Mouse (Mus musculus): ENCODE measurements at regions not wholly inside any gene's neighbourhood (a gene's known extent, or its start where the extent isn't known, plus 50 kb on each side); places are given as distances from the start of the nearest gene placed in this dataset.
A peak's percentile ranks its signal among the peaks of the same experiment; 100 is the strongest.

GRCm38 (mm10) chr15:88036146-88037000 is 492.3 kb downstream of the Fam19a5 start:
- no peak for DNase-seq (ENCODE audit: low read depth)

- no peak for DNase-seq (ENCODE audit: low read depth)
These were observed 493.5 kb downstream of the Fam19a5 start for GRCm38 (mm10) chr15:88037606-88038005.

GRCm38 (mm10) chr15:88042821-88043220 is 498.7 kb downstream of the Fam19a5 start:
- DNase-seq (ENCODE audit: low read depth), result no peak

DNA sequence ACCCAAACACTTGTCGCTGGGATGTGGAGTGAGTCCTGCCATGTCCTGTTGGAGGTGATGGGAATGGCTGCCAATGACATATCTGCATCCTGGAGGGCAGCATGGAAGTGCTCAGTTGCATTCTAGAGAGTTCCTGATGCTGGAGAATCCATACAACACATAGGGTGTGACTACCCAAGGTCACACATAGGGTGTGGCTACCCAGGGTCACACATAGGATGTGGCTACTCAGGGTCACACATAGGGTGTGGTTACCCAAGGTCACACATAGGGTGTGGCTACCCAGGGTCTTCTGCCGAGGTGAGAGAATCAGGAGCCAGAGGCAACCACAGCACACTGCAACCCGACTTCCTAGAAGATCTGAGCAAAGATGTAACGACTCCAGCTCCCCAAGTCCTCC is 514.0 kb downstream of the Fam19a5 start:
- DNase-seq (ENCODE audit: low read depth), result no peak

DNA sequence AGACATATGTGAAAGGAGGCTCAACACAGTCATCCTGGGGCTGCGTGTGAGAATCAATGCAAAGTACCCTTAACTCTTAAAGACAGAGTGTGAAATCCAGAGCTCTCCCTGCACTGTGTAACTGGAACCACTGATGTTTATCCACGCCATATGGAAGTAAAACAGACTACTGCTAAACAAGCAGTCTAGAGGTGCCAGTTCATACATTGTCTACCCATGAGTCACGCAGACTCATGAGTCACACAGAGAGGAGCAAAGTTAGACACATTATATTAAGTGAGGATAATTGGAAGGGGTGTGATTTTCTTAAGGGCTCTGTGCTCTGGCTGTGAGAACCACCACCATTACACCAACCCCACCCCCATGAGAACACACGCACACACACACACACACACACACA is 516.8 kb downstream of the Fam19a5 start:
- DNase-seq (ENCODE audit: low read depth), result no peak

GRCm38 (mm10) chr15:88063041-88063440 is 518.9 kb downstream of the Fam19a5 start:
- DNase-seq (ENCODE audit: low read depth), result no peak

DNA sequence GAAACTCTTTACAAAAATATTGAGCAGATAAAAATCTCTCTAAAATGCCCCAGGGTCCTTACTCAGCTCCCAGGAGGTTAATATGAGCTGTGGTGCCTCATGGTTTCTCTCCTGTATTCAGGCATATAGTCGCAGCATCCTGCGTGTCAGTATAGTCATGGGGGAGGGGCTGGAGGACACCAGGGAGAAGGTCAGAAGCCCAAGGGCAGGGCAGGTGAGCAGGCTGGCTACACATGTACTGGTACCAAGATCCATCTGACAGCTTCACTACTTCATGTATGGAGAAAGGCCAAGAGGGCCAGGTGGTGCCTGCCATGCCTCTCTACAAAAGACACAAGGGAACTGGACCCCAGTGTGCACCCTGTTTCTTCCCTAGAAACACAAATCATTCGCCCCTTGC is 524.4 kb downstream of the Fam19a5 start:
- no peak for DNase-seq (ENCODE audit: low read depth)

- DNase-seq (ENCODE audit: low read depth), result no peak
These were observed 527.4 kb upstream of the Zdhhc25 start for GRCm38 (mm10) chr15:88072676-88073075.

- no peak for DNase-seq (ENCODE audit: low read depth)
These were observed 516.2 kb upstream of the Zdhhc25 start for GRCm38 (mm10) chr15:88083911-88084310.

DNA sequence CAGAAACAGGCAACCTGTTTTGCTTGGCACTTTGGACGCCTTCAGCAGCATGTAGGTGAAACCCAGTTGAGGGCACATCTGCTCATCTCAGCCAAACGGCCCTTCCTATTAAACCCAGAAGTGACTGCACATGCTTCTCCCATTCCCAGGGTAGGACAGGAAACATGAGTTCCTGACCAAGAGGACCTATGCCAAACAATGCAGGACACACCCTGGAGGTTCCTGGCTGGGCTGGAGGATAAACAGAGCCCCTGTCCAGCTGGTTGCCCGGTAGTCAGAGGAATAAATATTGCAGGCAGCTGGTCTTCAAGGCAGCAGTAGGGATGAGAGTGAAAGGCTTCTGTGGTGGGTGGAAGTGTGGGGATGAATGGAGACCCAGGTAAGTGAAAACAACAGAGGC is 514.5 kb upstream of the Zdhhc25 start:
- no peak for DNase-seq (ENCODE audit: low read depth)

DNA sequence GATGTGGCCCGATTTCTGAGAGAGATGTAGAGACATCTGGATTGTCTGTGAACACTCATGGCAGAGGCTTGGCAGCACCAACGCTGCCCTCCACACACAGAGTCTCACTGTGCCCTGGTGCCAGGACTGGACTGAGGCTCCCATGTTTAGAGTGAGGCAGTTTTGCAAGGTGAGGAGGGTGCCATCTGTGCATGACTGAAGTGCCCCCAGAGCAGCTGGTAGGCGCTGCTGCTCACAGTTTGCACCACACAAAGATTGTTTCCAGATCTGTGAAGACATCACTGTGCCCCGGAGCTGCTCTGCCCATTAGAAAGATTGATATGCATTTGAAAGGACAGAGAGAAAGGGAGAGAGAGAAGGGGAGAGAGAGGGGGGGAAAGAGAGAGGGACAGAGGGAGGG is 510.6 kb upstream of the Zdhhc25 start:
- no peak for DNase-seq (ENCODE audit: low read depth)

- DNase-seq (ENCODE audit: low read depth), result peak; percentile 2
These were observed 508.7 kb upstream of the Zdhhc25 start for GRCm38 (mm10) chr15:88091390-88091789.

- no peak for DNase-seq (ENCODE audit: low read depth)
These were observed 479.7 kb upstream of the Zdhhc25 start for GRCm38 (mm10) chr15:88120376-88120775.

GRCm38 (mm10) chr15:88123907-88124523 is 476.1 kb upstream of the Zdhhc25 start:
- no peak for DNase-seq (ENCODE audit: low read depth)

- DNase-seq (ENCODE audit: low read depth), result no peak
These were observed 454.0 kb upstream of the Zdhhc25 start for GRCm38 (mm10) chr15:88146118-88146517.

- DNase-seq (ENCODE audit: low read depth), result no peak
These were observed 448.9 kb upstream of the Zdhhc25 start for GRCm38 (mm10) chr15:88151199-88151598.

DNA sequence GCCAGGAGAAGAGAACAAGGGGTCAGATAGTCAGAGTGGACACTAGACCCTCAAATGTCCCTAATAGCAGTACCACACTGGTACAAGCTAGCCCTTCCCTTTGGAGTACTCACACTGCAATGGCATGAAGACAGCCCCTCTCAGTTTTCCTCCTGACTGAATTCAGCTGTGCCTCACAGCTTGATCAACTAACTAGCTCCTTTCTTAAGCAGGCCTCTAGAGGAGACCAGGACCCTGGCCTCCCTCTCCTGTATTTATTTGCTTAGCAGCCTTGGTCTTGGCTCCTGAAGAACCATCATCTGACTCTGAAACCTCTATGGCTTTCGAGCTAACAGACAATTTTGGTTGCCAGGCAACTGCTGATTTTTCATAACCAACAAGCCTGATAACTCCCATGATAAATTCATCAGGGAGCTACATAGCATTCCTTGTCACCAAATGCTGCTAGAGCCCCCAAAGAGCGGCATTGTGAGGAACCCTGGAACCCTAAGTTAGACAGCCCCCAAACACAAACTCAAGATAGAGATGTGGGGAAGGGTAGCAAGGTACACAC is 440.4 kb upstream of the Zdhhc25 start:
- no peak for DNase-seq (ENCODE audit: low read depth)

- no peak for DNase-seq (ENCODE audit: low read depth)
These were observed 439.8 kb upstream of the Zdhhc25 start for GRCm38 (mm10) chr15:88160291-88160690.

- no peak for DNase-seq (ENCODE audit: low read depth)
These were observed 436.7 kb upstream of the Zdhhc25 start for GRCm38 (mm10) chr15:88163438-88163837.

DNA sequence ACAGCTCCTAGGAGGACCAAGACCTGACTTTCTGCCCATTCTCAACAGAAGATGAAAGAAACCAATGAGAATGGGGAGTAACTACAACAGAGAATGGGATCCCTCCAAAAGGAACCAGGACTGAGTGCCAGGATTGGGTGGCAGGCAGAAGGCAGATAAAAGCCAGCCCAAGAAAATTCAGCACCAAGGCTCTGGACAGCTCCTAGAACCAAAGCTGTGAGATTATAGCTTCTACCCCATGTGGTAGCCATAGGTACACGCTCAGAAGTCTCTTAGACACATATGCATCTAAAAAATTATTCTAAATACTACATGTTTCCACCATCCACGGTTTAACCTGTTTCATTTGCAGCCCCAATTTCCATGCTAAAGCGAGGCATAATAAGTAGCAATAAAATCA is 425.8 kb upstream of the Zdhhc25 start:
- DNase-seq (ENCODE audit: low read depth), result no peak

DNA sequence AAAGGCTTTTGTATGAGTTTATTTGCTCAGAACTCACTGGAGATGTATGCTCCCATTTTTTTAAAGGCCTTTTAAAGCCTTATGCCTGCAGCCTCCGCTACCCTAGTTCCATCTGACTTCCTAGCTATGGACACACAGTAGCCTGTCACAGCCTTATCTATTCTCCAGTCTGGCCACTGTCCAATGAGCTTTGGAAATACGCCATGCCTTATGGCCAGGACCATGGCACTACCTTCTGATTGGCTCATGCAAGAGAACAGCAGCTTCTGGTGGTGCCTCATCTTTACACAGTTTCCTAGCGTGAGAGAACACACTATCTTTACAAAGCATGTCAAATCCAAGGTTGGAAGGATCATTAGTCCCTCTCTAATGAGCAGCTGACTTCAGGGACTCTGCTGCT is 424.1 kb upstream of the Zdhhc25 start:
- no peak for DNase-seq (ENCODE audit: low read depth)

GRCm38 (mm10) chr15:88196539-88196938 is 403.6 kb upstream of the Zdhhc25 start:
- no peak for DNase-seq (ENCODE audit: low read depth)

GRCm38 (mm10) chr15:88202736-88203135 is 397.4 kb upstream of the Zdhhc25 start:
- DNase-seq (ENCODE audit: low read depth), result no peak

All from induced T-regulatory cell, adult 2 months (primary cell).